Mouse (Mus musculus): Measurements from ENCODE around the gene Btg4. TPM values are rescaled to one million over a fixed set of nuclear protein-coding genes. Genes with fewer than 3 reads are reported as not detected.

The Btg4 gene
- total and polyA plus RNA-seq, 2 experiments, result not detected

DNA sequence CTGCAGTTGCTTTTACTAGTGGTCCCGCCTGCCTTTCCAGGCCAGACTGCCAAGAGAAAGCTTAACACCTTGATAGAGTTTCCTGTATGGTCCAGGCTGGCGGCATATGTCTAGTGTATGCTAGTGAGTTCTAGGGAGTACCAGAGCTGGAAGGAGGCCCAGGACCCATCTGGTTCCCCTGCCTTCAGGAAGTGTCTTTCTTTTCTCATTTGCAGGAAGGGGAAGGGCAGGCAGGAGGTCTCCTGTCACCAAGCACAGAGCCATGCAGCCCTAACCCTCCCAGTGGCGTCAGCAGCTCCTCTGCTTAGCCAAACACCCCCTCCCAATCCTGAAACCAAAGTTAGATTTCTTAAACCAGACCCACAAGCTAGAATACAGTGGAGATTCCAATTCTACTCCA lies 15.1 kb downstream of the Btg4 start:
- Histone ChIP-seq H3K79me2 (ENCODE audit: control insufficient read depth, insufficient read depth, low read length) (no peaks in the 10 kb centered on the region), H3K27me3 (ENCODE audit: control insufficient read depth, insufficient read depth, low read length) (no peaks in the 10 kb centered on the region), H3K4me1 (ENCODE audit: control insufficient read depth, insufficient read depth, low read length) (no peaks in the 10 kb centered on the region), H3K9ac (ENCODE audit: low read depth, low read length) (no peak overlapping the region; the same call in 1 of the 2 replicates), H3K27ac (replicated peaks; ENCODE audit: insufficient read depth, low read depth, low read length) (no peak overlapping the region), H3K36me3 (ENCODE audit: control insufficient read depth, insufficient read depth, low read length) (no peaks in the 10 kb centered on the region), H3K4me3 (ENCODE audit: insufficient read depth, low read depth, low read length) (peak overlapping the region; percentile 21; the same call in 1 of the 2 replicates)
- WGBS, result 36% methylated on average over 3 of the region's 3 CpGs
- TF ChIP-seq CTCF (IDR thresholded peaks at IDR 0.05; ENCODE audit: low read depth, low read length) (no peak), POLR2A (IDR thresholded peaks at IDR 0.05; ENCODE audit: extremely low read depth, insufficient read depth, low read length) (no peak)
- DNase-seq (ENCODE audit: extremely low read depth, low read depth, low spot score), result no peak

DNA sequence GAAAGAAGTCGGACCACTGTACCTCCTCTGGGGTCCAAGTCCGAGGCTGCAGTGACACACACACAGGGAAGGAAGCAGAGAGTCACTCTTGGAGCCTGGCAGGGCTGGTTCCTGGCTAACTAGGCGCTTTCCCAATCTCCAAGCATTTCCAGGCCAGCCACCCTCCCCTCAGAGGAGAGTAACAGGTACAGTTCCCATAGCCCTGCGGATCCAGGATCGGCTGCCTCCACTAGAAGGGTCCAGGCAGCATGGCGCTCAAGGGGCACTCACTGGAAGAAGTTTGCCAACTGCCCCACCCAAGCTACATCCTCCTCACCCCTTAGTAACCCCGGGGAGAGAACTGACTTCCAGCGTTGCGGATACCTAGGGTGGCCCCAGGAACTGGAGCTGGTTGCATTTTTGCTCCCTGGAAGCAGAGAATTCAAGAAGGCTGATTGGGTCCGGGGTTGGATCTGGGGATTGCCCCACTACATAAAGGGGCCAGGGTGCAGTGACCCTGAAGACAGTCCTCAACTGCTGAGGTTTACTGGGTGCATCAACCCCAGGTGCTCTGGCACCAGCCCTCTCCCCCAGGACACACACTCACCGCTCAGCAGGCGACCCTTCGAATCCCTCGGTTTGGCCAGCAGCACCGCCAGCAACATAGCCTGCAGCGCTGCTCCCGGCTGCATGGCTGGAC lies 15.7 kb downstream of the Btg4 start:
- no peaks in the 10 kb centered on the region for H3K4me1 ChIP-seq (ENCODE audit: control insufficient read depth, insufficient read depth, low read length)
- H3K36me3 ChIP-seq (ENCODE audit: control insufficient read depth, insufficient read depth, low read length), result no peaks in the 10 kb centered on the region
- WGBS, result under 1% methylated on average over 17 of the region's 17 CpGs
- no peak for DNase-seq (ENCODE audit: extremely low read depth, low read depth, low spot score)
- no peaks in the 10 kb centered on the region for H3K79me2 ChIP-seq (ENCODE audit: control insufficient read depth, insufficient read depth, low read length)
- no peaks in the 10 kb centered on the region for H3K27me3 ChIP-seq (ENCODE audit: control insufficient read depth, insufficient read depth, low read length)
- peak overlapping the region; percentile 52 for H3K9ac ChIP-seq (ENCODE audit: low read depth, low read length)
- no peak overlapping the region for H3K27ac ChIP-seq (replicated peaks; ENCODE audit: insufficient read depth, low read depth, low read length)
- TF ChIP-seq POLR2A (IDR thresholded peaks at IDR 0.05; ENCODE audit: extremely low read depth, insufficient read depth, low read length) (no peak), CTCF (IDR thresholded peaks at IDR 0.05; ENCODE audit: low read depth, low read length) (no peak)
- H3K4me3 ChIP-seq (ENCODE audit: insufficient read depth, low read depth, low read length), result peak overlapping the region; percentile 68

DNA sequence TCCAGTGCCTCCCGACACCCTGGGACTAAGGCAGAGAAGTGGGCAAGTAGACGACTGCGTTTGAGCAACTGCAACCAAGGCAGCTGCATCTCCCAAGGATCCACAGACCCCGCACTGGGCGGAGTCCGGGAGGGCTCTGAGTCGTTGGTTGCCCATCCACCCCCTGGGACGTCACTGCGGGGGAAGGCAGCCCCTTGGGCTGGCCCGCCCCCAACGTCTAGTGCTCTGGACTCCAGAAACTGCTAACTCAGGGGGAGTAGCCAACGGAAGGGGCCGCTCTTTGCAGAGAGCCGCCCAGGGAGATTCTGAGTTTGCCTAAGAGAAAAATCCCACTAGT lies 16.2 kb downstream of the Btg4 start, which contains the start of gene Layn:
TSS of gene Layn (minus strand) at position 116 of the 337 bp plus-strand sequence.
- Histone ChIP-seq H3K9ac (ENCODE audit: low read depth, low read length) (peak within 1 kb of the TSS; percentile 52), H3K27ac (replicated peaks; ENCODE audit: insufficient read depth, low read depth, low read length) (no peak within 1 kb of the TSS), H3K79me2 (ENCODE audit: control insufficient read depth, insufficient read depth, low read length) (no peaks in the 10 kb centered on the region), H3K4me1 (ENCODE audit: control insufficient read depth, insufficient read depth, low read length) (no peaks in the 10 kb centered on the region), H3K27me3 (ENCODE audit: control insufficient read depth, insufficient read depth, low read length) (no peaks in the 10 kb centered on the region), H3K36me3 (ENCODE audit: control insufficient read depth, insufficient read depth, low read length) (no peaks in the 10 kb centered on the region), H3K4me3 (ENCODE audit: insufficient read depth, low read depth, low read length) (peak within 1 kb of the TSS; percentile 68)
- TF ChIP-seq POLR2A (IDR thresholded peaks at IDR 0.05; ENCODE audit: extremely low read depth, insufficient read depth, low read length), result 0 out of 2 replicates have a peak, but pooled peaks have one; percentile 44
- TF ChIP-seq CTCF (IDR thresholded peaks at IDR 0.05; ENCODE audit: low read depth, low read length), result no peak
- 3% methylated on average over 14 of the region's 14 CpGs for WGBS
- no peak for DNase-seq (ENCODE audit: extremely low read depth, low read depth, low spot score)

DNA sequence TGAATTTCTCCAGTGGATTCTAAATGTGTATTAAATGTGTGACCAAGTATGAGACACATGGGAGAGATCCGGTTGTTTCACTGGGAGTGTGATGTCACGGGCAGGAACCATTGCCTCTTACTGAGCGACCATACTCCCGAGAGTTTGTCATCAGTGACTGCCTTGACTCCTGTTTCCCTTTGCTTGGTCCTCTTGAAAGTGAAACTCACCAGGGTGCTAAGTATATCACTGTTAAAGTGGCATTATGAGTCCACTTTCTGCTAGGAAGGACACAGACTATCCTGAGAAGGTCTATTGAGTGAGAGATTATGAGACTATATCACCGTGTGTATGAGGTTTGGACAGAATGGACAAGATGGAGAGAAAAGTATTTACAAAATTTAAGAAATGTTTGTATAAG lies 20.9 kb downstream of the Btg4 start:
- Histone ChIP-seq H3K27ac (replicated peaks; ENCODE audit: insufficient read depth, low read depth, low read length) (no peak overlapping the region), H3K27me3 (ENCODE audit: control insufficient read depth, insufficient read depth, low read length) (no peaks in the 10 kb centered on the region), H3K36me3 (ENCODE audit: control insufficient read depth, insufficient read depth, low read length) (no peaks in the 10 kb centered on the region), H3K79me2 (ENCODE audit: control insufficient read depth, insufficient read depth, low read length) (no peaks in the 10 kb centered on the region), H3K9ac (ENCODE audit: low read depth, low read length) (no peak overlapping the region), H3K4me1 (ENCODE audit: control insufficient read depth, insufficient read depth, low read length) (no peaks in the 10 kb centered on the region), H3K4me3 (ENCODE audit: insufficient read depth, low read depth, low read length) (no peak overlapping the region)
- 84% methylated on average over 5 of the region's 5 CpGs for WGBS
- TF ChIP-seq CTCF (IDR thresholded peaks at IDR 0.05; ENCODE audit: low read depth, low read length) (no peak), POLR2A (IDR thresholded peaks at IDR 0.05; ENCODE audit: extremely low read depth, insufficient read depth, low read length) (no peak)
- DNase-seq (ENCODE audit: extremely low read depth, low read depth, low spot score), result no peak

DNA sequence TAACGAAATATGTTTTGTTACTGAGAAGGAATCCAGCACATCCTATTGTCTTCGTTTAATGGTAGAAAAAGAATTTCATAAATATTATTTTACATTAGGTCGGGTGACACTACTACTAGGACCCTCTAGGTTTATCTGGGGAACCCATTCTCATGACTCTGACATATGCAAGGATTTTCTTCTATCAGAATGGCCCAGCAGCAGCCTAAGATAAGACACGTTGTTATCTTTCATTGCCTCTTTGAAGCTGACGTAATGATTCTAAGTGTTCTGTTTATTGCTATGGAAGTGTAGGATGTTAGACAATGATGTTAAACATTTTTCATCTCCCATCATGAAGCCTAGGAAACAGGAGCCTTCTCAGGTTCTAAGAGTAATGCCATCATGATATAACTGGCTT lies 33.0 kb downstream of the Btg4 start:
- Histone ChIP-seq H3K79me2 (ENCODE audit: control insufficient read depth, insufficient read depth, low read length) (no peaks in the 10 kb centered on the region), H3K36me3 (ENCODE audit: control insufficient read depth, insufficient read depth, low read length) (no peaks in the 10 kb centered on the region), H3K9ac (ENCODE audit: low read depth, low read length) (no peak overlapping the region), H3K27me3 (ENCODE audit: control insufficient read depth, insufficient read depth, low read length) (no peaks in the 10 kb centered on the region), H3K27ac (replicated peaks; ENCODE audit: insufficient read depth, low read depth, low read length) (no peak overlapping the region), H3K4me1 (ENCODE audit: control insufficient read depth, insufficient read depth, low read length) (no peaks in the 10 kb centered on the region), H3K4me3 (ENCODE audit: insufficient read depth, low read depth, low read length) (no peak overlapping the region)
- TF ChIP-seq POLR2A (IDR thresholded peaks at IDR 0.05; ENCODE audit: extremely low read depth, insufficient read depth, low read length) (no peak), CTCF (IDR thresholded peaks at IDR 0.05; ENCODE audit: low read depth, low read length) (no peak)
- no peak for DNase-seq (ENCODE audit: extremely low read depth, low read depth, low spot score)
- 59% methylated on average over 5 of the region's 5 CpGs for WGBS

DNA sequence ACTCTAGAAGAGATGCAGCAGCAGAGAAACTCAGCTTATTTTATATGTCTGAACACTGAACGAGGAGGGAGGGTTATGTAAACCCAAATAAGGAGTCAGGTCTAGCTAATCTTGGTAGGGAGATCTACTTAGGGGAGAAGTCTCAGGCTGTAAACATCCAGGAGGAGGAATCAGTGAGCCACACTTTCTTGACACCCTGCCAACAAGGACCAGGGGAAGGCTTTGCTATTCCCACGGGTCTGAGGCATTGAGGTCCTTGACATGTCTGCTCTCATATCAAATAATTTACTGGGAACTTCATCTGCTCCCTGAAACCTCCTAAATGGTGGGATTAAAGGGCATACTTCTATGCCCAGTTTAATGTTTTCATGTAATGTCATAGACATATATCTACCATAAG lies 35.6 kb downstream of the Btg4 start:
- Histone ChIP-seq H3K4me1 (ENCODE audit: control insufficient read depth, insufficient read depth, low read length) (no peaks in the 10 kb centered on the region), H3K4me3 (ENCODE audit: insufficient read depth, low read depth, low read length) (no peak overlapping the region), H3K79me2 (ENCODE audit: control insufficient read depth, insufficient read depth, low read length) (no peaks in the 10 kb centered on the region), H3K36me3 (ENCODE audit: control insufficient read depth, insufficient read depth, low read length) (no peaks in the 10 kb centered on the region), H3K27ac (replicated peaks; ENCODE audit: insufficient read depth, low read depth, low read length) (no peak overlapping the region), H3K9ac (ENCODE audit: low read depth, low read length) (no peak overlapping the region), H3K27me3 (ENCODE audit: control insufficient read depth, insufficient read depth, low read length) (no peaks in the 10 kb centered on the region)
- TF ChIP-seq POLR2A (IDR thresholded peaks at IDR 0.05; ENCODE audit: extremely low read depth, insufficient read depth, low read length) (no peak), CTCF (IDR thresholded peaks at IDR 0.05; ENCODE audit: low read depth, low read length) (no peak)
- 60% methylated on average over 2 of the region's 2 CpGs for WGBS
- no peak for DNase-seq (ENCODE audit: extremely low read depth, low read depth, low spot score)

Measured in liver, adult 2 months (tissue).